Mouse (Mus musculus) neural tube, embryonic 11.5 days (tissue): ENCODE measurements around the gene Stag3. TPM values are rescaled to one million over a fixed set of nuclear protein-coding genes. Genes with fewer than 3 reads are reported as not detected.

Experiments used
- ATAC-seq: fragments of 200-750 bp; cut with Nextera tagmentation; 2 replicates; pipeline ENCODE4 v1.8.0; 2017; ENCODE audit warnings: moderate number of reproducible peaks, mild to moderate bottlenecking, moderate TSS enrichment, moderate library complexity; ENCODE audit not compliant: insufficient read depth, low FRiP score, low TSS enrichment
- DNase-seq: peaks from one replicate; pipeline ENCODE4 v3.0.0-alpha.2; 2015; ENCODE audit warnings: low spot score
- H3K27ac ChIP-seq: fragments of 300-500 bp; sonication (generic); 2 replicates; pipeline ENCODE4 v1.5.1; 2014; ENCODE audit warnings: low read depth, mild to moderate bottlenecking, low read length
- H3K27me3 ChIP-seq: fragments of 300-500 bp; sonication (generic); 2 replicates; pipeline ENCODE4 v1.6.1; 2014; ENCODE audit warnings: mild to moderate bottlenecking, low read length, mixed read lengths; ENCODE audit not compliant: control insufficient read depth, insufficient read depth
- H3K36me3 ChIP-seq: fragments of 300-500 bp; sonication (generic); 2 replicates; pipeline ENCODE4 v1.6.1; 2014; ENCODE audit warnings: mild to moderate bottlenecking, low read length, moderate library complexity, mixed read lengths; ENCODE audit not compliant: control insufficient read depth, insufficient read depth
- H3K4me1 ChIP-seq: fragments of 300-500 bp; sonication (generic); 2 replicates; pipeline ENCODE4 v1.6.1; 2014; ENCODE audit warnings: low read length, mixed read lengths; ENCODE audit not compliant: control insufficient read depth, insufficient read depth
- H3K4me2 ChIP-seq: fragments of 300-500 bp; sonication (generic); 2 replicates; pipeline ENCODE4 v1.6.1; 2014; ENCODE audit warnings: low read depth, mild to moderate bottlenecking, moderate library complexity
- H3K4me3 ChIP-seq: fragments of 300-500 bp; sonication (generic); 2 replicates; pipeline ENCODE4 v1.5.1; 2014; ENCODE audit warnings: low read depth, low read length
- H3K9ac ChIP-seq: fragments of 300-500 bp; sonication (generic); 2 replicates; pipeline ENCODE4 v1.6.1; 2014; ENCODE audit warnings: mild to moderate bottlenecking, low read length
- H3K9me3 ChIP-seq: fragments of 300-500 bp; sonication (generic); 2 replicates; pipeline ENCODE4 v1.6.1; 2016; ENCODE audit warnings: low read length; ENCODE audit not compliant: control insufficient read depth
- WGBS: fragments of 180-500 bp; shearing (Covaris S2); extraction: QIAGEN DNeasy Blood & Tissue Kit; methylation state at CpG from one replicate; pipeline ENCODE4 v1.1.7; 2014; 5-methylcytosine and 5-hydroxymethylcytosine counted together
- polyA plus RNA-seq: library from polyadenylated mRNA; unstranded; fragments of >200 nt; fragmentation: Nextera tagmentation; extraction: Ambion mirVana; gene quantifications from 2 replicates; pipeline ENCODE4 v1.2.1, GENCODE M21; 2014

Stag3 gene
- polyA plus RNA-seq, 1 experiment from 2014 or later: 2.7 TPM

DNA sequence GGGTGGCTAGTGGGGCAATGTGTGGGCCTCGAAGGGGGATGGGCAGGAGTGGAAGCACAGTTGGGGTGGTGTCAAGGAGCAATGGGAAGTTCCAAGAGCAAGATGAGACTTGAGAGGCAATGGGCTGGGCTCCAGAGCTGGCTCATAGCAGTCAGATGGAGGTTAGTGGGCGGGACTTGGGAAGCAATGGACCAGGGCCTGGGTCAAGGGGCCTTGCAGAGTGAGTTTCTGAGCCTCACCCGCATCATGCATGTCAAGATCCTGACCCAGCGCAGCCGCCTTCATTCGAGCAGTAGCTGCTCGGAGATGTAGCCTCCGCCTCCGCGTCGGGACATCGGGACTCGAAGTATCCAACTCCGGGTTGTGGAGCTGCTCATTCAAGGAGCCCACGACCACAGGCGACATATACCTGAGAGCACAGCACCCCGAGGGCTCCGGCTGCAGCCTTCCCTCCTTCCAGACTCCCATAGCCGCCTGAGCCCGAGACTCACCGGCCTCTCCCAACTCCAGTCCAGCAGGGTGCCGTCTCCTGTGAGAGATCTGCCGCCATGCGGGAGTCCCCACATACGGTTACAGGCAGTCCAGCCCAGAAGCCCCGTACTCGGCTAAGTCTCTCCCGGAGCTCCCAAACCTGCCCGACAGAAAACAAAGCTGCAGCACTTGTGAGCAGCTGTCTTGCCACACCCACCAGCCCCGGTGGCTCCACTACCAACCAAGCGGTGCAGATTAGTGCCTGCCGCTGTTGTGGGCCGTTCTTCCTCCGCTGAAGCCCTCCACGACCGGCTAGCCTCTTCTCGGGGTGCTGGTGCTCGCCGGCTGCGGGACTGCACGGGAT, 4.6 kb upstream of the Stag3 start:
- Histone ChIP-seq H3K9ac (peak overlapping the region; percentile 45), H3K4me1 (peaks cover 39% of the 10 kb centered on the region), H3K27ac (peak overlapping the region; percentile 20; the same call in 1 of the 2 replicates), H3K9me3 (no peaks in the 10 kb centered on the region), H3K4me2 (peak overlapping the region; percentile 58), H3K4me3 (peak overlapping the region; percentile 29), H3K27me3 (no peaks in the 10 kb centered on the region), H3K36me3 (peaks cover 4% of the 10 kb centered on the region)
- ATAC-seq (no peak), DNase-seq (peak; percentile 42)
- 18% methylated on average over 41 of the region's 41 CpGs for WGBS

DNA sequence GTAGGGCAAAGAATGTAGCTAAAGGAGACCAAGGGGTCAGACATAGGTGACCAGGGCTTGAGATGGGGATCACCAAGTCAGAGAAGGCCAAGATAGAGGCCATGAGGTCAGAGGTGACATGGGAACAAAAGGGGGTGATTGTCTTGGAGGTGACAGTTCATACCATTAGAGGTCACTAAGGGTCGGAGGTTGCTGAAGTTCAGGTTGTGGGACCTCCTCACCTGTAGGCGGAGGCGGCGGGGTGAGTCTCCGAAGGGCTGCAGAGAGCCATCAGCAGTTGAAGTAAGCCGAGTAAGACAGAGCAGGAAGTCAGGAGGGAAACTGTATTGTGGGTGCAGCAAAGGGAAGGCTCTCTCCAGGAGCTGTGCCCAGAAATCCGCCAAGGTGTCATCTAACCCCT, 2.0 kb upstream of the Stag3 start:
- Histone ChIP-seq H3K4me3 (peak overlapping the region; percentile 67), H3K9ac (no peak overlapping the region), H3K36me3 (peaks cover 4% of the 10 kb centered on the region), H3K27me3 (no peaks in the 10 kb centered on the region), H3K4me1 (peaks cover 36% of the 10 kb centered on the region), H3K4me2 (peak overlapping the region; percentile 54), H3K27ac (peak overlapping the region; percentile 39; the same call in 1 of the 2 replicates), H3K9me3 (no peaks in the 10 kb centered on the region)
- ATAC-seq (no peak), DNase-seq (no peak)
- whole genome bisulfite sequencing: 88% methylated on average over 7 of the region's 7 CpGs

DNA sequence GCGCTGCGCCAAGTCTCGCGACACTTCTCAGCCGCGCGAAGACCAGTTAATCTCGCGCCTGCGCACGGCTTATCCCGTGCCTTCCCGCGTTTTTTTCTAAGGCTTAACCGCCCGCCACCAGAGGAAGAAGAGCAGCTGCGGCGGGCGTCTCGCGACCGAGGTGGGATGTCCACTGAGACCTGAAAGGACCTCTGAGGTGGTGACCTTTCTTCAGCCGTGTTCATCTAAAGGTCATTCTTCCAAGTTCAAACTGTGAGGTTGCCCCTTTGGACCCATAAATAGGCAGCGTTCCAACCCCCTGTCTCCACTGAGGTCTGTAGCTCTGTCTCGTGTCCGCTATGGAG, 357 bp downstream of the Stag3 start:
- ATAC-seq: no peak
- 24% methylated on average over 26 of the region's 26 CpGs for WGBS

DNA sequence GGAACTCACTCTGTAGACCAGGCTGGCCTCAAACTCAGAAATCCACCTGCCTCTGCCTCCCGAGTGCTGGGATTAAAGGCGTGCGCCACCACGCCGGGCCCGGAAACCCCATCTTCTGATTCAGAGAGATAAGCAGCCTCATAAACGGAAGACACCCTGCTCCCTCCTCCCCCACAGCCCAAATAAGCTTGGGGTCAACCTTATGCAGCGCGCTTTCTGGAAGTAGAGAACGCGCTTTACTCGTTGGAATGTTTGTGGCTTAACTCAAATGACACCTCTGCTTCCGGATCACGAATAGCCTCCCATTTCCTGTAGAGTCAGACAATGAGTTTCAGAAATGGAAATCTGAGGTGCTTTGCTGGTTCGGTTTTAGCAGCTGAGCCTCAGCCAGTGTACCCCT, 789 bp downstream of the Stag3 start:
- Histone ChIP-seq H3K4me3 (no peak overlapping the region), H3K4me1 (peaks cover 28% of the 10 kb centered on the region), H3K27me3 (no peaks in the 10 kb centered on the region), H3K36me3 (peaks cover 4% of the 10 kb centered on the region), H3K27ac (no peak overlapping the region), H3K9me3 (no peaks in the 10 kb centered on the region), H3K9ac (no peak overlapping the region), H3K4me2 (no peak overlapping the region)
- DNase-seq (no peak), ATAC-seq (no peak)
- WGBS: 95% methylated on average over 15 of the region's 15 CpGs

More for the DNA sequence above, 357 bp downstream of the Stag3 start:
- Histone ChIP-seq H3K36me3 (peaks cover 4% of the 10 kb centered on the region), H3K9me3 (no peaks in the 10 kb centered on the region), H3K4me2 (no peak overlapping the region), H3K27me3 (no peaks in the 10 kb centered on the region), H3K4me1 (peaks cover 30% of the 10 kb centered on the region), H3K27ac (no peak overlapping the region), H3K4me3 (peak overlapping the region; percentile 67; the same call in 1 of the 2 replicates), H3K9ac (no peak overlapping the region)
- no peak for DNase-seq

DNA sequence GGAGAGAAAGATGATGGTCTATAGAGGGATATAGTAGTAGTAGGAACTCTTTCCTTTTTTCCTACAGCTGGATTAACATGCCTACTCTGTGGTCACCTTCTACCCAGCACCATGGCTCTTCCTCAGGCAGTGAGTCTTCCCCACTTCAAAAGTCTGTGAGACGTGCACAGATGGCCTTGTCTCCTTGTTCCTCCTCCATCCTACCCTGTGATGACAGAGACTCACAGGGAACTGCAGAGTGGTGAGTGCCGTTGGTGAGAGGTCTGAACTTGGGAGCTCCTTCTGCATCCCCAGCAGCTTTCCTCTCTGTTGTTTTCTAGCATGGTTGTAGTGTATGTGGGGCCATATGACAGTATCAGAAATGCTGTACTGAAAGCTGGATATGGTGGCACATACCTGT, 1.8 kb downstream of the Stag3 start:
- Histone ChIP-seq H3K9ac (no peak overlapping the region), H3K9me3 (no peaks in the 10 kb centered on the region), H3K4me1 (peaks cover 20% of the 10 kb centered on the region), H3K4me3 (no peak overlapping the region), H3K36me3 (peaks cover 2% of the 10 kb centered on the region), H3K27ac (no peak overlapping the region), H3K27me3 (no peaks in the 10 kb centered on the region), H3K4me2 (no peak overlapping the region)
- ATAC-seq (no peak), DNase-seq (no peak)
- WGBS: 76% methylated on average over 2 of the region's 2 CpGs

DNA sequence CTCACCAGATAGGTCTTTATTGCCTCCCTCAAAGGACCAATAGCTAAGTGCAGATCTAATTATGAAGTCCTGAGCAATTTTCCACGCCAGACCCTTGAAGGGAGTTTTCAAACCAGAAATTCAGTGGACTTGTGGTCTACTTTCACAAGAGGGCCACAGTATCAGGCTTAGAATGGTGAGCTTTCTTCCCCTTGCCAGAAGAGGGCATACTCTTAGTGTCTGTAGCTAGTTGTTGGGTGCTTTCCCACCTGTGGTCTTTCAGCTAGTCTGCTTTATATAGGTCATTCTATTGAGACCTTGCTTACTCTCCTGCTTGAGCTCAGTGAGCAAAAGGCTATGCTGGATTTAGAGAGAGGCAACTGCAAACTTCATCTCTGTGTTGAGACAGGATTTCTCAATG, 3.5 kb downstream of the Stag3 start:
- Histone ChIP-seq H3K9me3 (no peaks in the 10 kb centered on the region), H3K4me1 (peaks cover 3% of the 10 kb centered on the region; the same call in 1 of the 2 replicates), H3K4me2 (no peak overlapping the region), H3K9ac (no peak overlapping the region), H3K27ac (no peak overlapping the region), H3K27me3 (no peaks in the 10 kb centered on the region), H3K4me3 (no peak overlapping the region), H3K36me3 (no peaks in the 10 kb centered on the region)
- ATAC-seq (no peak), DNase-seq (no peak)
- 65% methylated on average over 1 of the region's 1 CpGs for WGBS

DNA sequence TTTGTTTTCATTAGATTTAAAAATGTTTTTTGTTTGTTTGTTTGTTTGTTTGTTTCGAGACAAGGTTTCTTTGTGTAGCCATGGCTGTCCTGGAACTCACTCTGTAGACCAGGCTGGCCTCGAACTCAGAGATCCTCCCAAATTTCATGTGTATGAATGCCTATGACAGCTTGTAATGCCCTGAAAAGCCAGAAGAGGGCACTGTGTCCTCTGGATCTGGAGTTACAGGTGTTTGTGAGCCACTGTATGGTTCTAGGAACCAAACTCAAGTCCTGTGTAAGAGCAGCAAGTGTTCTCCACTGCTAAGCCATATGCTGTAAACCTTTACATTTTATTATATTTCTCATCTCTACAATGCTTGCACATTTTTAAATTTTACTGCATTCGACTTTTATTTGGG, 7.8 kb downstream of the Stag3 start:
- Histone ChIP-seq H3K27ac (no peak overlapping the region), H3K4me1 (no peaks in the 10 kb centered on the region), H3K9me3 (no peaks in the 10 kb centered on the region), H3K27me3 (no peaks in the 10 kb centered on the region), H3K4me3 (no peak overlapping the region), H3K4me2 (no peak overlapping the region), H3K9ac (no peak overlapping the region), H3K36me3 (no peaks in the 10 kb centered on the region)
- WGBS: 75% methylated on average over 3 of the region's 3 CpGs
- DNase-seq (no peak), ATAC-seq (no peak)

DNA sequence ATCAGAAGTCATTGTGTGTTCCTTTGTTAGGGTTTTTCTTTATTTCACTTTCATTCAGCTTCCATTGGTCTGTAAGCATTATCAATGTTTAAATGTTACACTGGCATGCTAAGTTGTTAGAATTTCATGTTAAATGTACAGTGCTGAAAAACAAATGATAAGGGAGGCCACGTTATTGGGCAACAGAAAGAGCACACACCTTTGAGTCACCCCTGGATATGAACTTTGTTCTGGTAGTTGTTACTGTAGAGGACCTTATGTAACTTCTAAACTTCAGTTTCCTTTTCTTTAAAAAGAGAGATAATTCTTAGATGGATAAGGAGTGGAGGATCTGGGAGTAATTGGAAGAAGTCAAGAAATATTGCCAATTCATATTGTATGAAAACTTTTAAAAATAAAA, 11.6 kb downstream of the Stag3 start:
- WGBS: 84% methylated on average over 1 of the region's 1 CpGs
- no peaks in the 10 kb centered on the region for H3K4me1 ChIP-seq
- ATAC-seq: no peak
- H3K9me3 ChIP-seq: no peaks in the 10 kb centered on the region
- no peak for DNase-seq
- no peak overlapping the region for H3K27ac ChIP-seq
- H3K27me3 ChIP-seq: no peaks in the 10 kb centered on the region
- no peak overlapping the region for H3K9ac ChIP-seq
- no peak overlapping the region for H3K4me3 ChIP-seq
- H3K4me2 ChIP-seq: no peak overlapping the region
- H3K36me3 ChIP-seq: no peaks in the 10 kb centered on the region

DNA sequence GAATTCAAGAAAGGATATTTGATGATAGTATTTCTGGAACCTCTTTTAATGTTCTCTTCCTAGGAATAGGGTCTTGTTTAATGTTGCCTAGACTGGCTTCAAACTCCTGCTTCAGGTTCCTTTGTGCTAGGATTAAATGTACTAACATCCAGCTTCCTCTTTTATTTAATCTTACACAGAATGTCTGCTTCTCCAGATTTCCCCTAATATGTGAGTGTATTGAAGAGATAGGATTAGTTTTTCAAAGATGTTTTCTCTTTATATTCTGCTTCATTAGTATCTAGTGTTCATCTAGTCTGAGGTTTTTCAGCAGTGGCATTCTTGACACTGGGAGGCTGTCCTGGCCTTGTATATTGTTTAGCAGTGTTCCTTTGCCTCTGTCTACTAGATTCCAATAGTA, 14.1 kb downstream of the Stag3 start:
- H3K27ac ChIP-seq: no peak overlapping the region
- ATAC-seq: no peak
- no peaks in the 10 kb centered on the region for H3K36me3 ChIP-seq
- no peaks in the 10 kb centered on the region for H3K9me3 ChIP-seq
- no peak overlapping the region for H3K4me3 ChIP-seq
- no peak for DNase-seq
- H3K27me3 ChIP-seq: no peaks in the 10 kb centered on the region
- no peak overlapping the region for H3K9ac ChIP-seq
- no peaks in the 10 kb centered on the region for H3K4me1 ChIP-seq
- no peak overlapping the region for H3K4me2 ChIP-seq
